Mouse (Mus musculus) urinary bladder, adult 18-20 months (tissue): Measurements from ENCODE around the gene Ecsit.

ENCODE experiments used
- DNase-seq, 2 experiments: peaks; one replicate each; pipeline ENCODE4 v3.0.0; 2022; ENCODE audit warnings: low spot score in 2 of 2, mixed read lengths in 2 of 2

The Ecsit gene

GRCm38 (mm10) chr9:22085022-22085834 lies at the start of gene Ecsit:
Gene Ecsit (minus strand): TSS chr9:22085438.
- DNase-seq, result peak; percentile 75 to 88

GRCm38 (mm10) chr9:22134246-22134890 lies 49.1 kb upstream of the Ecsit start:
- DNase-seq, result no peak

- DNase-seq, result no peak
Observed at GRCm38 (mm10) chr9:22132220-22132619, 47.0 kb upstream of the Ecsit start.

- peak in 1 of 2 experiments; percentile 38 for DNase-seq
Observed at GRCm38 (mm10) chr9:22131226-22131981, 46.2 kb upstream of the Ecsit start.

- DNase-seq, result no peak
Observed at GRCm38 (mm10) chr9:22125246-22126027, 40.2 kb upstream of the Ecsit start.

GRCm38 (mm10) chr9:22124169-22124568 lies 38.9 kb upstream of the Ecsit start:
- no peak for DNase-seq

- DNase-seq, result no peak
Observed at GRCm38 (mm10) chr9:22123069-22123609, 37.9 kb upstream of the Ecsit start.

GRCm38 (mm10) chr9:22122005-22122404 lies 36.8 kb upstream of the Ecsit start:
- DNase-seq, result no peak

GRCm38 (mm10) chr9:22121545-22121944 lies 36.3 kb upstream of the Ecsit start:
- no peak for DNase-seq

GRCm38 (mm10) chr9:22119543-22119942 lies 34.3 kb upstream of the Ecsit start:
- no peak for DNase-seq

- no peak for DNase-seq
Observed at GRCm38 (mm10) chr9:22117754-22118456, 32.7 kb upstream of the Ecsit start.

GRCm38 (mm10) chr9:22116740-22117426 lies 31.6 kb upstream of the Ecsit start, which contains the start of gene Elof1:
Gene Elof1 (minus strand): TSS chr9:22117172.
- DNase-seq, result peak; percentile 82 to 91

GRCm38 (mm10) chr9:22116086-22116485 lies 30.8 kb upstream of the Ecsit start:
- no peak for DNase-seq

- DNase-seq, result no peak
Observed at GRCm38 (mm10) chr9:22115635-22116034, 30.4 kb upstream of the Ecsit start.

GRCm38 (mm10) chr9:22108194-22108593 lies 23.0 kb upstream of the Ecsit start:
- no peak for DNase-seq

- no peak for DNase-seq
Observed at GRCm38 (mm10) chr9:22099922-22100321, 14.7 kb upstream of the Ecsit start.

- peak in 1 of 2 experiments; percentile 18 for DNase-seq
Observed at GRCm38 (mm10) chr9:22098993-22099696, 13.9 kb upstream of the Ecsit start, which contains the start of gene Cnn1. Gene Cnn1 (plus strand): TSS chr9:22099216.

- DNase-seq, result peak; percentile 80 to 82
Observed at GRCm38 (mm10) chr9:22095854-22096307, 10.6 kb upstream of the Ecsit start.

- DNase-seq, result no peak
Observed at GRCm38 (mm10) chr9:22092746-22093145, 7.5 kb upstream of the Ecsit start.
